20 mouse cellular contexts compared by ENCODE assay signal in genomic region chr15:99331341-99331740, GRCm38 (mm10). TPM values are rescaled to one million over a fixed set of nuclear protein-coding genes. Genes with fewer than 3 reads are reported as not detected.
A peak's percentile ranks its signal among the peaks of the same experiment; 100 is the strongest.
DNase-seq lines count a peak whose midpoint lies in the region; ATAC-seq and TF ChIP-seq lines count a peak whose summit lies in the region.
"Had no signal": no experiment of that assay in that cellular context is flagged by ENCODE, and none has a peak within 500 bp of the region (broad histone marks: within the 10 kb centered on the region; RNA-seq: fewer than 3 reads in every experiment).

No protein-coding gene starts in this region.

- H3K4me1 ChIP-seq in heart, embryonic 10.5 days, result peaks cover 79% of the 10 kb centered on the region
- peaks cover 61% of the 10 kb centered on the region for H3K4me1 ChIP-seq in heart, embryonic 11.5 days (ENCODE audit: control insufficient read depth, insufficient read depth, low read length)
- peaks cover 46% of the 10 kb centered on the region for H3K4me1 ChIP-seq in kidney, embryonic 16.5 days (ENCODE audit: insufficient read depth, low read length)
- peaks cover 34% of the 10 kb centered on the region for H3K4me1 ChIP-seq in stomach, embryonic 14.5 days (ENCODE audit: control insufficient read depth, insufficient read depth, low read length)
- no peaks in the 10 kb centered on the region for H3K4me1 ChIP-seq in stomach, postnatal 0 days (replicated peaks; ENCODE audit: control insufficient read depth, insufficient read depth)
- H3K4me1 ChIP-seq in stomach, embryonic 15.5 days, result peaks cover 34% of the 10 kb centered on the region

- H3K36me3 ChIP-seq in heart, embryonic 10.5 days, result peaks cover 51% of the 10 kb centered on the region
- peaks cover 11% of the 10 kb centered on the region for H3K36me3 ChIP-seq in heart, embryonic 11.5 days (ENCODE audit: control insufficient read depth, insufficient read depth, low read length)
- peaks cover 27% of the 10 kb centered on the region for H3K36me3 ChIP-seq in kidney, embryonic 16.5 days (ENCODE audit: insufficient read depth, low read length)
- H3K36me3 ChIP-seq in stomach, embryonic 14.5 days (ENCODE audit: control insufficient read depth, insufficient read depth, low read length), result peaks cover 17% of the 10 kb centered on the region; the same call in 1 of the 2 replicates
- H3K36me3 ChIP-seq in stomach, postnatal 0 days (ENCODE audit: control insufficient read depth, insufficient read depth, low read length), result no peaks in the 10 kb centered on the region; the same call in 1 of the 2 replicates
- 0 out of 2 replicates have a peak, but pooled peaks cover 5% of the 10 kb centered on the region for H3K36me3 ChIP-seq in stomach, embryonic 15.5 days

- no peak overlapping the region for H3K9ac ChIP-seq in heart, embryonic 11.5 days (ENCODE audit: low read depth, low read length)
- no peak overlapping the region; the same call in 1 of the 2 replicates for H3K9ac ChIP-seq in kidney, embryonic 16.5 days (replicated peaks; ENCODE audit: low read length)
- no peak overlapping the region for H3K9ac ChIP-seq in stomach, embryonic 14.5 days (replicated peaks; ENCODE audit: low read depth, low read length)
- H3K9ac ChIP-seq in stomach, postnatal 0 days (ENCODE audit: low read length), result no peak overlapping the region
- no peak overlapping the region for H3K9ac ChIP-seq in stomach, embryonic 15.5 days
- H3K9ac ChIP-seq: liver, postnatal 0 days; neural tube, embryonic 12.5 days had no signal

- TF ChIP-seq EP300 in stomach, postnatal 0 days (optimal IDR thresholded peaks at IDR 0.05), result no peak

- DNase-seq in heart, embryonic 10.5 days (ENCODE audit: low spot score), result no peak
- DNase-seq in kidney, postnatal 10 days, result no peak
- no peak for DNase-seq in stomach, postnatal 0 days (ENCODE audit: low spot score)
- DNase-seq in urinary bladder, postnatal 14 days (ENCODE audit: low spot score), result no peak
- DNase-seq: adrenal gland, postnatal 10 days; cerebellum, adult 2 months; gastrocnemius, postnatal 25 days; liver; liver, postnatal 0 days; spleen, adult 18-20 months; thymus, postnatal 14 days had no signal

- no peaks in the 10 kb centered on the region for H3K27me3 ChIP-seq in heart, embryonic 10.5 days (ENCODE audit: insufficient read depth, poor library complexity, severe bottlenecking)
- no peaks in the 10 kb centered on the region for H3K27me3 ChIP-seq in heart, embryonic 11.5 days (ENCODE audit: control insufficient read depth, insufficient read depth, low read length)
- no peaks in the 10 kb centered on the region for H3K27me3 ChIP-seq in kidney, embryonic 16.5 days (ENCODE audit: insufficient read depth, low read length)
- no peaks in the 10 kb centered on the region for H3K27me3 ChIP-seq in stomach, embryonic 14.5 days (ENCODE audit: control insufficient read depth, insufficient read depth, low read length)
- H3K27me3 ChIP-seq in stomach, postnatal 0 days (ENCODE audit: control insufficient read depth, insufficient read depth, low read length), result no peaks in the 10 kb centered on the region
- H3K27me3 ChIP-seq in stomach, embryonic 15.5 days (replicated peaks), result no peaks in the 10 kb centered on the region
- H3K27me3 ChIP-seq: neural tube, embryonic 12.5 days had no signal

- no peak overlapping the region for H3K4me3 ChIP-seq in heart, embryonic 10.5 days
- no peak overlapping the region for H3K4me3 ChIP-seq in heart, embryonic 11.5 days (ENCODE audit: low read depth, low read length)
- no peak overlapping the region for H3K4me3 ChIP-seq in kidney, embryonic 16.5 days (ENCODE audit: low read length)
- no peak overlapping the region for H3K4me3 ChIP-seq in stomach, embryonic 14.5 days (ENCODE audit: low read depth, low read length)
- no peak overlapping the region for H3K4me3 ChIP-seq in stomach, postnatal 0 days (ENCODE audit: low read depth, low read length)
- no peak overlapping the region for H3K4me3 ChIP-seq in stomach, embryonic 15.5 days (replicated peaks)
- H3K4me3 ChIP-seq: left cerebral cortex, adult 2 months; neural tube, embryonic 12.5 days had no signal

- WGBS in heart, embryonic 10.5 days, result 87% methylated on average over 5 of the region's 5 CpGs
- 87% methylated on average over 5 of the region's 5 CpGs for WGBS in heart, embryonic 11.5 days (ENCODE audit: insufficient replicate concordance)
- WGBS in kidney, embryonic 16.5 days, result 77% methylated on average over 5 of the region's 5 CpGs
- WGBS in stomach, embryonic 14.5 days, result 79% methylated on average over 5 of the region's 5 CpGs
- WGBS in stomach, postnatal 0 days, result 81% methylated on average over 5 of the region's 5 CpGs
- 92% methylated on average over 5 of the region's 5 CpGs for WGBS in stomach, embryonic 15.5 days

- no peak overlapping the region for H3K4me2 ChIP-seq in heart, embryonic 11.5 days
- no peak overlapping the region for H3K4me2 ChIP-seq in kidney, embryonic 16.5 days (replicated peaks; ENCODE audit: low read depth, low read length)
- no peak overlapping the region for H3K4me2 ChIP-seq in stomach, embryonic 14.5 days (replicated peaks; ENCODE audit: low read depth, low read length)
- no peak overlapping the region for H3K4me2 ChIP-seq in stomach, postnatal 0 days (replicated peaks; ENCODE audit: low read depth)
- no peak overlapping the region for H3K4me2 ChIP-seq in stomach, embryonic 15.5 days
- H3K4me2 ChIP-seq: neural tube, embryonic 12.5 days had no signal

- no peaks in the 10 kb centered on the region for H3K9me3 ChIP-seq in heart, embryonic 10.5 days
- no peaks in the 10 kb centered on the region for H3K9me3 ChIP-seq in heart, embryonic 11.5 days (replicated peaks; ENCODE audit: control insufficient read depth, low read length)
- H3K9me3 ChIP-seq in kidney, embryonic 16.5 days (ENCODE audit: low read length), result 0 out of 2 replicates have a peak, but pooled peaks cover 2% of the 10 kb centered on the region
- H3K9me3 ChIP-seq in stomach, embryonic 14.5 days (ENCODE audit: control insufficient read depth, low read depth, low read length), result no peaks in the 10 kb centered on the region
- H3K9me3 ChIP-seq in stomach, postnatal 0 days (ENCODE audit: control insufficient read depth, low read length), result no peaks in the 10 kb centered on the region
- no peaks in the 10 kb centered on the region for H3K9me3 ChIP-seq in stomach, embryonic 15.5 days
- H3K9me3 ChIP-seq: neural tube, embryonic 12.5 days had no signal

- ATAC-seq in heart, embryonic 11.5 days (replicated peaks; ENCODE audit: insufficient number of reproducible peaks, low FRiP score, low TSS enrichment), result no peak
- ATAC-seq in kidney, embryonic 16.5 days (ENCODE audit: low FRiP score, low TSS enrichment), result no peak
- ATAC-seq in stomach, embryonic 14.5 days (ENCODE audit: insufficient number of reproducible peaks, insufficient read depth, low FRiP score, low read depth), result no peak
- ATAC-seq in stomach, postnatal 0 days (ENCODE audit: low FRiP score, low TSS enrichment), result no peak
- ATAC-seq in stomach, embryonic 15.5 days (ENCODE audit: insufficient read depth, low FRiP score, low read depth), result no peak
- ATAC-seq: hindbrain, embryonic 16.5 days; intestine, postnatal 0 days; liver, postnatal 0 days had no signal

- TF ChIP-seq CTCF in stomach, postnatal 0 days (IDR thresholded peaks at IDR 0.05; ENCODE audit: low read depth), result no peak

- peak overlapping the region; percentile 92; the same call in 1 of the 2 replicates for H3K27ac ChIP-seq in heart, embryonic 10.5 days
- H3K27ac ChIP-seq in heart, embryonic 11.5 days (ENCODE audit: low read depth, low read length), result no peak overlapping the region; the same call in 1 of the 2 replicates
- peak overlapping the region; percentile 98; the same call in 1 of the 2 replicates for H3K27ac ChIP-seq in kidney, embryonic 16.5 days (ENCODE audit: low read length)
- peak overlapping the region; percentile 94; the same call in 1 of the 2 replicates for H3K27ac ChIP-seq in stomach, embryonic 14.5 days (ENCODE audit: low read length)
- H3K27ac ChIP-seq in stomach, postnatal 0 days (replicated peaks), result no peak overlapping the region
- H3K27ac ChIP-seq in stomach, embryonic 15.5 days, result 0 out of 2 replicates have a peak overlapping the region, but pooled peaks have one; percentile 93
- H3K27ac ChIP-seq: left cerebral cortex, adult 2 months; neural tube, embryonic 12.5 days had no signal

RNA-seq across cellular contexts. Expression of gene Fam186b, which starts 35.7 kb away (rescaled TPM):
- polyA plus RNA-seq in heart, embryonic 10.5 days (2016; fragmentation: Nextera tagmentation; extraction: Ambion mirVana), result 0.19 and 0.37 TPM in 2 replicates
- polyA plus RNA-seq in heart, embryonic 11.5 days (2014; fragmentation: Nextera tagmentation; extraction: Ambion mirVana), result 0.17 and 0.66 TPM in 2 replicates
- 0.21 and 0.30 TPM in 2 replicates for polyA plus RNA-seq in kidney, embryonic 16.5 days (2015; fragmentation: Nextera tagmentation; extraction: Ambion mirVana)
- 0.13 TPM in 1 of 2 replicates, not detected in the other for polyA plus RNA-seq in stomach, embryonic 14.5 days (2014; fragmentation: Nextera tagmentation; extraction: Ambion mirVana)
- 0.28 TPM in 1 of 2 replicates, not detected in the other for polyA plus RNA-seq in stomach, postnatal 0 days (2015; fragmentation: Nextera tagmentation; extraction: Ambion mirVana)
- polyA plus RNA-seq in stomach, embryonic 15.5 days (2015; fragmentation: Nextera tagmentation; extraction: Ambion mirVana), result 0.06 and 0.23 TPM in 2 replicates
- polyA plus RNA-seq: C2C12; intestine, postnatal 0 days; liver, postnatal 0 days had no signal

RNA-seq across cellular contexts. Expression of gene Prpf40b, which starts 36.5 kb away (rescaled TPM):
- polyA plus RNA-seq in heart, embryonic 10.5 days (2016; fragmentation: Nextera tagmentation; extraction: Ambion mirVana), result 40.0 and 54.7 TPM in 2 replicates
- polyA plus RNA-seq in heart, embryonic 11.5 days (2014; fragmentation: Nextera tagmentation; extraction: Ambion mirVana), result 34.6 and 37.4 TPM in 2 replicates
- polyA plus RNA-seq in kidney, embryonic 16.5 days (2015; fragmentation: Nextera tagmentation; extraction: Ambion mirVana), result 62.2 and 67.5 TPM in 2 replicates
- polyA plus RNA-seq in stomach, embryonic 14.5 days (2014; fragmentation: Nextera tagmentation; extraction: Ambion mirVana), result 57.3 and 57.5 TPM in 2 replicates
- 16.1 and 18.3 TPM in 2 replicates for polyA plus RNA-seq in stomach, postnatal 0 days (2015; fragmentation: Nextera tagmentation; extraction: Ambion mirVana)
- polyA plus RNA-seq in stomach, embryonic 15.5 days (2015; fragmentation: Nextera tagmentation; extraction: Ambion mirVana), result 42.8 and 46.3 TPM in 2 replicates

RNA-seq across cellular contexts. Expression of gene Fmnl3, which starts 38.9 kb away (rescaled TPM):
- 14.3 and 17.5 TPM in 2 replicates for polyA plus RNA-seq in heart, embryonic 10.5 days (2016; fragmentation: Nextera tagmentation; extraction: Ambion mirVana)
- 11.0 and 11.4 TPM in 2 replicates for polyA plus RNA-seq in heart, embryonic 11.5 days (2014; fragmentation: Nextera tagmentation; extraction: Ambion mirVana)
- 27.1 and 29.8 TPM in 2 replicates for polyA plus RNA-seq in kidney, embryonic 16.5 days (2015; fragmentation: Nextera tagmentation; extraction: Ambion mirVana)
- 21.5 and 23.1 TPM in 2 replicates for polyA plus RNA-seq in stomach, embryonic 14.5 days (2014; fragmentation: Nextera tagmentation; extraction: Ambion mirVana)
- 8.0 and 8.6 TPM in 2 replicates for polyA plus RNA-seq in stomach, postnatal 0 days (2015; fragmentation: Nextera tagmentation; extraction: Ambion mirVana)
- polyA plus RNA-seq in stomach, embryonic 15.5 days (2015; fragmentation: Nextera tagmentation; extraction: Ambion mirVana), result 18.2 and 21.3 TPM in 2 replicates

Comparison
In these comparisons a context has a peak if more than half of its experiments do, and no peak if none do; other contexts are left out.
1. H3K27ac ChIP-seq: peak in heart, embryonic 10.5 days (single experiment), kidney, embryonic 16.5 days (single experiment), stomach, embryonic 14.5 days (single experiment) and stomach, embryonic 15.5 days (single experiment); none in heart, embryonic 11.5 days (single experiment) and stomach, postnatal 0 days (single experiment).